Mouse (Mus musculus) spleen, adult 2 months (tissue): ENCODE results near the gene Zbtb20.

Experiments used
- CTCF ChIP-seq: fragments of 200-500 bp; IDR thresholded peaks from 2 replicates; pipeline ENCODE4 v1.5.1; 2011; ENCODE audit warnings: mild to moderate bottlenecking, inconsistent platforms; ENCODE audit not compliant: insufficient read depth, insufficient read length, insufficient replicate concordance; ENCODE audit errors: extremely low read depth
- POLR2A ChIP-seq: fragments of 200-500 bp; IDR thresholded peaks from 2 replicates; pipeline ENCODE4 v1.6.1; 2011; ENCODE audit warnings: low read depth, low read length, inconsistent platforms

DNA sequence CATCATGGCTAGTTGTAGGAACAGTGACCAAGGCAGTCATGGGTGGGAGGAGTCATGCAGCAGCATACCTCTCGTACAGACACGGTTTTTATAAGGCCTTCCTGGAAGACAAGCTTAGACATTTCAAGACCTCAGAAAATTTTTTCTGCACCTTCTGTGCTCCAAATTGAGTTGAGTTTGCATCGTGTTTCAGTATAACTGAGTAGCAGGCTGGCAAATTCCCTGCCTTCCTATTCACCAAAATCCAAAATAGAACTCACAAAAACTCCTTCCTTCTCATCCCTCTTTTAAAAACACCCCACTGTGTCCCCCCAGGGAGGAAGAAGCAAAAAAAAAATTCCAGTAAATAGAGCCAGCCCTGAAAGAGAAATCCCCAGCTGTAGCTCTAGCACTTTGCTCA, 606.4 kb downstream of the Zbtb20 start:
- TF ChIP-seq POLR2A (no peak), CTCF (no peak)
